Mouse (Mus musculus) MEL (cell line): Measurements from ENCODE around the gene Fpgt. TPM values are rescaled to one million over a fixed set of nuclear protein-coding genes. Genes with fewer than 3 reads are reported as not detected.

Experiments used
- DNase-seq: peaks from one replicate; pipeline ENCODE4 v3.0.0; 2011; ENCODE audit warnings: low read depth, low spot score
- H3K27ac ChIP-seq: 2 replicates; pipeline ENCODE4 v1.5.1; 2012; ENCODE audit warnings: low read depth, mild to moderate bottlenecking, control low read depth, low read length, moderate library complexity; ENCODE audit not compliant: control insufficient read depth
- H3K27me3 ChIP-seq, 2 experiments: fragments of 150-350 bp in 1 of 2; sonication (generic) in 1 of 2; 2 replicates each; pipeline ENCODE4 v1.6.1; 2012; ENCODE audit warnings: low read length in 2 of 2, mild to moderate bottlenecking in 2 of 2, improper control_type of control experiment in 1 of 2, moderate library complexity in 1 of 2; ENCODE audit not compliant: insufficient read depth in 2 of 2, control insufficient read depth in 1 of 2
- H3K36me3 ChIP-seq, 2 experiments: 2 replicates each; pipeline ENCODE4 v1.6.1; 2012 to 2014; ENCODE audit warnings: low read length in 2 of 2, improper control_type of control experiment in 1 of 2, inconsistent platforms in 1 of 2, mild to moderate bottlenecking in 1 of 2; ENCODE audit not compliant: insufficient read depth in 2 of 2, control insufficient read depth in 1 of 2
- H3K4me1 ChIP-seq, 2 experiments: fragments of 150-350 bp in 1 of 2; sonication (generic) in 1 of 2; 2 replicates each; pipeline ENCODE4 v1.6.1; 2012; ENCODE audit warnings: low read length in 2 of 2, improper control_type of control experiment in 1 of 2, mild to moderate bottlenecking in 1 of 2; ENCODE audit not compliant: insufficient read depth in 2 of 2, control insufficient read depth in 1 of 2
- H3K4me3 ChIP-seq, 2 experiments: fragments of 150-350 bp in 1 of 2; sonication (generic) in 1 of 2; 2 replicates each; pipeline ENCODE4 v1.5.1; 2012; ENCODE audit warnings: low read depth in 2 of 2, low read length in 2 of 2, mild to moderate bottlenecking in 2 of 2, moderate library complexity in 2 of 2, control low read depth in 1 of 2, improper control_type of control experiment in 1 of 2; ENCODE audit not compliant: control insufficient read depth in 1 of 2, insufficient read depth in 1 of 2
- H3K79me2 ChIP-seq: 2 replicates; pipeline ENCODE4 v1.6.1; 2012; ENCODE audit warnings: mild to moderate bottlenecking, low read length, moderate library complexity; ENCODE audit not compliant: control insufficient read depth, poor library complexity, insufficient read depth
- H3K9ac ChIP-seq: 2 replicates; pipeline ENCODE4 v1.6.1; 2012; ENCODE audit warnings: low read depth, mild to moderate bottlenecking, control low read depth, low read length, moderate library complexity; ENCODE audit not compliant: control insufficient read depth, poor library complexity, severe bottlenecking
- H3K9me3 ChIP-seq: fragments of 150-350 bp; sonication (generic); replicated peaks from 2 replicates; pipeline ENCODE4 v1.6.1; 2012; ENCODE audit warnings: mild to moderate bottlenecking, low read length, improper control_type of control experiment, moderate library complexity; ENCODE audit not compliant: insufficient read depth
- CHD1 ChIP-seq: IDR thresholded peaks from 2 replicates; pipeline ENCODE4 v1.6.1; 2012; ENCODE audit warnings: low read depth, mild to moderate bottlenecking, inconsistent platforms, low read length, improper control_type of control experiment
- CHD2 ChIP-seq: IDR thresholded peaks from 2 replicates; pipeline ENCODE4 v1.6.1; 2011; ENCODE audit warnings: low read length, improper control_type of control experiment
- CTCF ChIP-seq, 3 experiments: IDR thresholded peaks in 2 of 3; conservative IDR thresholded peaks in 1 of 3; 2 replicates each; pipeline ENCODE4 v1.5.1; 2011 to 2012; ENCODE audit warnings: low read length in 3 of 3, low read depth in 2 of 3, mild to moderate bottlenecking in 2 of 3, improper control_type of control experiment in 1 of 3, inconsistent platforms in 1 of 3, mixed read lengths in 1 of 3, moderate library complexity in 1 of 3; ENCODE audit not compliant: control insufficient read depth in 1 of 3, insufficient read depth in 1 of 3, poor library complexity in 1 of 3, severe bottlenecking in 1 of 3
- E2F4 ChIP-seq: IDR thresholded peaks from 2 replicates; pipeline ENCODE4 v1.6.1; 2011; ENCODE audit warnings: low read depth, low read length, improper control_type of control experiment, borderline replicate concordance
- EP300 ChIP-seq, 2 experiments: IDR thresholded peaks; 2 replicates each; pipeline ENCODE4 v1.6.1; 2011; ENCODE audit warnings: improper control_type of control experiment in 2 of 2, low read length in 2 of 2, low read depth in 1 of 2, mild to moderate bottlenecking in 1 of 2
- JUND ChIP-seq: IDR thresholded peaks from 2 replicates; pipeline ENCODE4 v1.6.1; 2011; ENCODE audit warnings: low read depth, mild to moderate bottlenecking, improper control_type of control experiment, low read length
- MXI1 ChIP-seq: IDR thresholded peaks from 2 replicates; pipeline ENCODE4 v1.6.1; 2011; ENCODE audit warnings: mild to moderate bottlenecking, low read depth, low read length, improper control_type of control experiment
- MYC ChIP-seq: IDR thresholded peaks from 2 replicates; pipeline ENCODE4 v1.6.1; 2011; ENCODE audit warnings: low read depth, mild to moderate bottlenecking, low read length, improper control_type of control experiment, moderate library complexity
- POLR2A ChIP-seq, 2 experiments: IDR thresholded peaks; 2 replicates each; pipeline ENCODE4 v1.6.1; 2011 to 2012; ENCODE audit warnings: low read length in 2 of 2, mild to moderate bottlenecking in 2 of 2, control low read depth in 1 of 2, improper control_type of control experiment in 1 of 2, low read depth in 1 of 2, moderate library complexity in 1 of 2; ENCODE audit not compliant: control insufficient read depth in 1 of 2, insufficient read depth in 1 of 2, poor library complexity in 1 of 2
- POLR2AphosphoS2 ChIP-seq: IDR thresholded peaks from 2 replicates; pipeline ENCODE4 v1.6.1; 2011; ENCODE audit warnings: low read length, improper control_type of control experiment
- RAD21 ChIP-seq: IDR thresholded peaks from 2 replicates; pipeline ENCODE4 v1.6.1; 2011; ENCODE audit warnings: mild to moderate bottlenecking, low read depth, low read length, improper control_type of control experiment
- RCOR1 ChIP-seq: IDR thresholded peaks from 2 replicates; pipeline ENCODE4 v1.6.1; 2012; ENCODE audit warnings: low read depth, mild to moderate bottlenecking, inconsistent platforms, low read length, improper control_type of control experiment
- SIN3A ChIP-seq: IDR thresholded peaks from 2 replicates; pipeline ENCODE4 v1.6.1; 2012; ENCODE audit warnings: low read length, improper control_type of control experiment, inconsistent platforms
- TBP ChIP-seq: IDR thresholded peaks from 2 replicates; pipeline ENCODE4 v1.8.0; 2011; ENCODE audit warnings: low read depth, low read length, improper control_type of control experiment
- TCF12 ChIP-seq: IDR thresholded peaks from 2 replicates; pipeline ENCODE4 v1.6.1; 2014; ENCODE audit warnings: low read depth, mild to moderate bottlenecking, inconsistent platforms, low read length, improper control_type of control experiment, moderate library complexity
- UBTF ChIP-seq: IDR thresholded peaks from 2 replicates; pipeline ENCODE4 v1.6.1; 2012; ENCODE audit warnings: low read depth, mild to moderate bottlenecking, inconsistent platforms, low read length, improper control_type of control experiment, moderate library complexity, borderline replicate concordance; ENCODE audit not compliant: insufficient read depth
- USF2 ChIP-seq, 2 experiments: IDR thresholded peaks; 2 replicates each; pipeline ENCODE4 v1.6.1; 2011 to 2012; ENCODE audit warnings: improper control_type of control experiment in 2 of 2, low read length in 2 of 2, borderline replicate concordance in 1 of 2, inconsistent platforms in 1 of 2, low read depth in 1 of 2, mild to moderate bottlenecking in 1 of 2; ENCODE audit not compliant: insufficient read depth in 1 of 2
- ZC3H11A ChIP-seq: IDR thresholded peaks from 2 replicates; pipeline ENCODE4 v1.6.1; 2012; ENCODE audit warnings: low read depth, mild to moderate bottlenecking, inconsistent platforms, low read length, improper control_type of control experiment
- ZKSCAN1 ChIP-seq: IDR thresholded peaks from 2 replicates; pipeline ENCODE4 v1.6.1; 2012; ENCODE audit warnings: low read depth, mild to moderate bottlenecking, inconsistent platforms, low read length, improper control_type of control experiment, moderate library complexity
- polyA plus RNA-seq, 2 experiments: library from polyadenylated mRNA; stranded (reverse) in 1 of 2; unstranded in 1 of 2; fragments of >175 nt in 1 of 2; fragments of >200 nt in 1 of 2; gene quantifications; 2 replicates each; pipeline versions ENCODE4 v1.2.1 to v1.2.4; 2012; ENCODE audit warnings: low replicate concordance in 2 of 2, low read depth in 1 of 2; ENCODE audit not compliant: insufficient read length in 2 of 2, insufficient read depth in 1 of 2, missing spikeins in 1 of 2
- total RNA-seq: library from RNA; depleted of rRNA; stranded (reverse); fragments of 300-350 nt; gene quantifications from 2 replicates; pipeline ENCODE4 v1.2.3, GENCODE M21; 2012

Gene Fpgt
- total and polyA plus RNA-seq, 3 experiments, result 8.0 to 10.8 TPM; not detected in 1

DNA sequence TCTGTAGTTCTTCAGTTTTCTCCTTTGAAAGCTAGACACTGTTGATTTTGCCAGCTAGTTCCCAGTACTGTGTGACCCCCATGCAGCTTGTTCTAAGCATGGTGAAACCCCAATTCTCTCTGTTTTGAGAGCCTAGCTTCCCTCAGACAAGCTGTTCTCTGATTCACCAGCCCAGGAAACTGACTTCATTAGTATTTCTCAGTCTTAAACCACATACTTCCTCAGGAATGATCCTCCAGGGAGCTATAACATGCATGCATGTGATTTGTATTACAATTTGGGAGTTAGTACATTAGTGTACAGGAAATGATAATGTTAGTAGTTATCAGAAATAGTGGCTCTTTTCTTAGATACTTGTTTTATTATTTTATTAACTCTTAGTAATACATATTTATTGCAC lies 36.6 kb downstream of the Fpgt start:
- Histone ChIP-seq H3K27ac (no peak overlapping the region), H3K27me3 (no peaks in the 10 kb centered on the region), H3K79me2 (no peaks in the 10 kb centered on the region), H3K36me3 (no peaks in the 10 kb centered on the region)
- no peak for DNase-seq
- TF ChIP-seq POLR2AphosphoS2 (no peak), MXI1 (no peak), TCF12 (no peak), EP300 (IDR thresholded peaks at IDR 0.05; ENCODE audit: low read depth in 1 of 2, low read length in 2 of 2) (no peak), CHD1 (no peak), SIN3A (no peak)
- TF ChIP-seq, all 39 proteins: peak for 0
- H3K4me1 ChIP-seq, result no peaks in the 10 kb centered on the region
- no peaks in the 10 kb centered on the region for H3K9me3 ChIP-seq
- no peak overlapping the region for H3K4me3 ChIP-seq
- no peak overlapping the region for H3K9ac ChIP-seq

GRCm38 (mm10) chr3:155055231-155055916 lies 37.8 kb downstream of the Fpgt start, which contains the start of gene Tnni3k:
TSS of gene Tnni3k (minus strand) at chr3:155055407.
- H3K79me2 ChIP-seq, result no peaks in the 10 kb centered on the region
- H3K27ac ChIP-seq, result no peak within 1 kb of the TSS

GRCm38 (mm10) chr3:155053189-155053588 lies 40.0 kb downstream of the Fpgt start:
- no peak overlapping the region for H3K4me3 ChIP-seq
- H3K27me3 ChIP-seq, result no peaks in the 10 kb centered on the region
- no peak overlapping the region for H3K9ac ChIP-seq
- H3K79me2 ChIP-seq, result no peaks in the 10 kb centered on the region
- H3K36me3 ChIP-seq, result no peaks in the 10 kb centered on the region
- no peak overlapping the region for H3K27ac ChIP-seq
- no peaks in the 10 kb centered on the region for H3K9me3 ChIP-seq
- H3K4me1 ChIP-seq, result no peaks in the 10 kb centered on the region
- no peak for DNase-seq
- TF ChIP-seq CTCF (IDR thresholded peaks at IDR 0.05 in 2 of 3, conservative IDR thresholded peaks at IDR 0.05 in 1 of 3; ENCODE audit: control insufficient read depth in 1 of 3, insufficient read depth in 1 of 3, low read depth in 2 of 3, low read length in 3 of 3, poor library complexity in 1 of 3, severe bottlenecking in 1 of 3), result no peak
- TF ChIP-seq RCOR1, result no peak
- TF ChIP-seq ZKSCAN1, result no peak
- TF ChIP-seq RAD21, result no peak
- no peak for TF ChIP-seq JUND
- TF ChIP-seq POLR2AphosphoS2, result no peak
- TF ChIP-seq, all 39 proteins: peak for 0

More at GRCm38 (mm10) chr3:155055231-155055916, 37.8 kb downstream of the Fpgt start, which contains the start of gene Tnni3k:
- Histone ChIP-seq H3K27me3 (no peaks in the 10 kb centered on the region), H3K9ac (no peak within 1 kb of the TSS), H3K4me3 (no peak within 1 kb of the TSS), H3K9me3 (no peaks in the 10 kb centered on the region), H3K4me1 (no peaks in the 10 kb centered on the region), H3K36me3 (no peaks in the 10 kb centered on the region)
- TF ChIP-seq RAD21 (no peak), MYC (no peak), UBTF (no peak), CHD2 (no peak), RCOR1 (no peak), ZKSCAN1 (no peak), ZC3H11A (no peak), SIN3A (no peak), POLR2A (IDR thresholded peaks at IDR 0.05; ENCODE audit: control insufficient read depth in 1 of 2, insufficient read depth in 1 of 2, low read depth in 1 of 2, low read length in 2 of 2, poor library complexity in 1 of 2) (no peak), E2F4 (no peak), USF2 (IDR thresholded peaks at IDR 0.05; ENCODE audit: borderline replicate concordance in 1 of 2, insufficient read depth in 1 of 2, low read depth in 1 of 2, low read length in 2 of 2) (no peak), POLR2AphosphoS2 (no peak), TBP (no peak)
- no peak for DNase-seq
